Mouse (Mus musculus): ENCODE results near the gene Cbx5. TPM values are rescaled to one million over a fixed set of nuclear protein-coding genes. Genes with fewer than 3 reads are reported as not detected.

Gene Cbx5
- polyA plus RNA-seq, 1 experiment from 2014 or later: 143 TPM

GRCm38 (mm10) chr15:103183651-103184610 is 55.7 kb downstream of the Cbx5 start:
- H3K9ac ChIP-seq (replicated peaks; ENCODE audit: low read depth, low read length): peak overlapping the region; percentile 28; the same call in 1 of the 2 replicates
- WGBS: 11% methylated on average over 25 of the region's 25 CpGs
- peak; percentile 35; the same call in 1 of the 2 replicates for ATAC-seq (ENCODE audit: low read depth)
- H3K27ac ChIP-seq (ENCODE audit: low read depth, low read length): peak overlapping the region; percentile 22; the same call in 1 of the 2 replicates
- H3K4me1 ChIP-seq (ENCODE audit: control insufficient read depth, insufficient read depth, low read length): peaks cover 11% of the 10 kb centered on the region
- H3K36me3 ChIP-seq (ENCODE audit: control insufficient read depth, insufficient read depth, low read length): no peaks in the 10 kb centered on the region
- H3K4me3 ChIP-seq (ENCODE audit: low read depth, low read length): peak overlapping the region; percentile 17
- H3K27me3 ChIP-seq (ENCODE audit: control insufficient read depth, insufficient read depth, low read length): no peaks in the 10 kb centered on the region
- peak overlapping the region; percentile 52 for H3K4me2 ChIP-seq (ENCODE audit: low read depth, low read length)
- H3K9me3 ChIP-seq (ENCODE audit: control insufficient read depth, low read length): no peaks in the 10 kb centered on the region

- peak overlapping the region; percentile 17; the same call in 1 of the 2 replicates for H3K4me3 ChIP-seq (ENCODE audit: low read depth, low read length)
- no peak overlapping the region; the same call in 1 of the 2 replicates for H3K27ac ChIP-seq (ENCODE audit: low read depth, low read length)
- H3K36me3 ChIP-seq (ENCODE audit: control insufficient read depth, insufficient read depth, low read length): no peaks in the 10 kb centered on the region
- H3K27me3 ChIP-seq (ENCODE audit: control insufficient read depth, insufficient read depth, low read length): no peaks in the 10 kb centered on the region
- H3K9me3 ChIP-seq (ENCODE audit: control insufficient read depth, low read length): no peaks in the 10 kb centered on the region
- peaks cover 11% of the 10 kb centered on the region for H3K4me1 ChIP-seq (ENCODE audit: control insufficient read depth, insufficient read depth, low read length)
- under 1% methylated on average over 21 of the region's 21 CpGs for WGBS
- peak; percentile 50 for ATAC-seq (ENCODE audit: low read depth)
- peak overlapping the region; percentile 28; the same call in 1 of the 2 replicates for H3K9ac ChIP-seq (replicated peaks; ENCODE audit: low read depth, low read length)
- H3K4me2 ChIP-seq (ENCODE audit: low read depth, low read length): peak overlapping the region; percentile 52
Measured at GRCm38 (mm10) chr15:103183135-103183534, 56.5 kb downstream of the Cbx5 start.

GRCm38 (mm10) chr15:103182166-103182790 is 57.3 kb downstream of the Cbx5 start:
- H3K4me2 ChIP-seq (ENCODE audit: low read depth, low read length): peak overlapping the region; percentile 52
- no peak overlapping the region for H3K27ac ChIP-seq (ENCODE audit: low read depth, low read length)
- peaks cover 17% of the 10 kb centered on the region for H3K4me1 ChIP-seq (ENCODE audit: control insufficient read depth, insufficient read depth, low read length)
- no peaks in the 10 kb centered on the region for H3K36me3 ChIP-seq (ENCODE audit: control insufficient read depth, insufficient read depth, low read length)
- H3K9ac ChIP-seq (replicated peaks; ENCODE audit: low read depth, low read length): 0 out of 2 replicates have a peak overlapping the region, but pooled peaks have one; percentile 7
- H3K27me3 ChIP-seq (ENCODE audit: control insufficient read depth, insufficient read depth, low read length): no peaks in the 10 kb centered on the region
- H3K4me3 ChIP-seq (ENCODE audit: low read depth, low read length): 0 out of 2 replicates have a peak overlapping the region, but pooled peaks have one; percentile 5
- 0 out of 2 replicates have a peak, but pooled peaks have one; percentile 6 for ATAC-seq (ENCODE audit: low read depth)
- WGBS: under 1% methylated on average over 39 of the region's 48 CpGs
- no peaks in the 10 kb centered on the region for H3K9me3 ChIP-seq (ENCODE audit: control insufficient read depth, low read length)

GRCm38 (mm10) chr15:103180406-103180805 is 59.2 kb downstream of the Cbx5 start:
- Histone ChIP-seq H3K4me1 (ENCODE audit: control insufficient read depth, insufficient read depth, low read length) (peaks cover 24% of the 10 kb centered on the region), H3K4me2 (ENCODE audit: low read depth, low read length) (no peak overlapping the region), H3K36me3 (ENCODE audit: control insufficient read depth, insufficient read depth, low read length) (no peaks in the 10 kb centered on the region), H3K27me3 (ENCODE audit: control insufficient read depth, insufficient read depth, low read length) (no peaks in the 10 kb centered on the region), H3K9ac (replicated peaks; ENCODE audit: low read depth, low read length) (no peak overlapping the region), H3K9me3 (ENCODE audit: control insufficient read depth, low read length) (no peaks in the 10 kb centered on the region), H3K27ac (ENCODE audit: low read depth, low read length) (no peak overlapping the region), H3K4me3 (ENCODE audit: low read depth, low read length) (no peak overlapping the region)
- no peak for ATAC-seq (ENCODE audit: low read depth)

GRCm38 (mm10) chr15:103178767-103179166 is 60.8 kb downstream of the Cbx5 start:
- Histone ChIP-seq H3K9ac (replicated peaks; ENCODE audit: low read depth, low read length) (no peak overlapping the region), H3K4me1 (ENCODE audit: control insufficient read depth, insufficient read depth, low read length) (peaks cover 22% of the 10 kb centered on the region), H3K27me3 (ENCODE audit: control insufficient read depth, insufficient read depth, low read length) (no peaks in the 10 kb centered on the region), H3K4me2 (ENCODE audit: low read depth, low read length) (no peak overlapping the region), H3K4me3 (ENCODE audit: low read depth, low read length) (no peak overlapping the region), H3K9me3 (ENCODE audit: control insufficient read depth, low read length) (no peaks in the 10 kb centered on the region), H3K27ac (ENCODE audit: low read depth, low read length) (no peak overlapping the region), H3K36me3 (ENCODE audit: control insufficient read depth, insufficient read depth, low read length) (no peaks in the 10 kb centered on the region)
- 60% methylated on average over 1 of the region's 1 CpGs for WGBS
- ATAC-seq (ENCODE audit: low read depth): no peak

- Histone ChIP-seq H3K36me3 (ENCODE audit: control insufficient read depth, insufficient read depth, low read length) (no peaks in the 10 kb centered on the region), H3K4me2 (ENCODE audit: low read depth, low read length) (no peak overlapping the region), H3K27ac (ENCODE audit: low read depth, low read length) (no peak overlapping the region), H3K4me3 (ENCODE audit: low read depth, low read length) (no peak overlapping the region), H3K9me3 (ENCODE audit: control insufficient read depth, low read length) (no peaks in the 10 kb centered on the region), H3K4me1 (ENCODE audit: control insufficient read depth, insufficient read depth, low read length) (peaks cover 16% of the 10 kb centered on the region), H3K9ac (replicated peaks; ENCODE audit: low read depth, low read length) (no peak overlapping the region), H3K27me3 (ENCODE audit: control insufficient read depth, insufficient read depth, low read length) (no peaks in the 10 kb centered on the region)
- WGBS: 7% methylated on average over 12 of the region's 12 CpGs
- no peak for ATAC-seq (ENCODE audit: low read depth)
Measured at GRCm38 (mm10) chr15:103178137-103178536, 61.5 kb downstream of the Cbx5 start.

- H3K27me3 ChIP-seq (ENCODE audit: control insufficient read depth, insufficient read depth, low read length): no peaks in the 10 kb centered on the region
- peaks cover 13% of the 10 kb centered on the region for H3K4me1 ChIP-seq (ENCODE audit: control insufficient read depth, insufficient read depth, low read length)
- H3K27ac ChIP-seq (ENCODE audit: low read depth, low read length): no peak overlapping the region; the same call in 1 of the 2 replicates
- H3K9ac ChIP-seq (replicated peaks; ENCODE audit: low read depth, low read length): no peak overlapping the region
- no peaks in the 10 kb centered on the region for H3K9me3 ChIP-seq (ENCODE audit: control insufficient read depth, low read length)
- 5% methylated on average over 12 of the region's 12 CpGs for WGBS
- no peaks in the 10 kb centered on the region for H3K36me3 ChIP-seq (ENCODE audit: control insufficient read depth, insufficient read depth, low read length)
- H3K4me3 ChIP-seq (ENCODE audit: low read depth, low read length): no peak overlapping the region
- peak; percentile 20 for ATAC-seq (ENCODE audit: low read depth)
- peak overlapping the region; percentile 31; the same call in 1 of the 2 replicates for H3K4me2 ChIP-seq (ENCODE audit: low read depth, low read length)
Measured at GRCm38 (mm10) chr15:103177611-103178041, 62.0 kb downstream of the Cbx5 start.

GRCm38 (mm10) chr15:103176874-103177421 is 62.7 kb downstream of the Cbx5 start:
- ATAC-seq (ENCODE audit: low read depth): peak; percentile 70
- H3K27ac ChIP-seq (ENCODE audit: low read depth, low read length): no peak overlapping the region
- no peaks in the 10 kb centered on the region for H3K36me3 ChIP-seq (ENCODE audit: control insufficient read depth, insufficient read depth, low read length)
- H3K9me3 ChIP-seq (ENCODE audit: control insufficient read depth, low read length): no peaks in the 10 kb centered on the region
- H3K4me2 ChIP-seq (ENCODE audit: low read depth, low read length): peak overlapping the region; percentile 31; the same call in 1 of the 2 replicates
- peaks cover 13% of the 10 kb centered on the region for H3K4me1 ChIP-seq (ENCODE audit: control insufficient read depth, insufficient read depth, low read length)
- no peaks in the 10 kb centered on the region for H3K27me3 ChIP-seq (ENCODE audit: control insufficient read depth, insufficient read depth, low read length)
- no peak overlapping the region for H3K4me3 ChIP-seq (ENCODE audit: low read depth, low read length)
- no peak overlapping the region for H3K9ac ChIP-seq (replicated peaks; ENCODE audit: low read depth, low read length)
- 2% methylated on average over 18 of the region's 18 CpGs for WGBS
